Mouse (Mus musculus): ENCODE measurements around the gene Dock3. TPM values are rescaled to one million over a fixed set of nuclear protein-coding genes. Genes with fewer than 3 reads are reported as not detected.

Gene Dock3
- polyA plus RNA-seq, 1 experiment from 2014 or later = 0.64 TPM

DNA sequence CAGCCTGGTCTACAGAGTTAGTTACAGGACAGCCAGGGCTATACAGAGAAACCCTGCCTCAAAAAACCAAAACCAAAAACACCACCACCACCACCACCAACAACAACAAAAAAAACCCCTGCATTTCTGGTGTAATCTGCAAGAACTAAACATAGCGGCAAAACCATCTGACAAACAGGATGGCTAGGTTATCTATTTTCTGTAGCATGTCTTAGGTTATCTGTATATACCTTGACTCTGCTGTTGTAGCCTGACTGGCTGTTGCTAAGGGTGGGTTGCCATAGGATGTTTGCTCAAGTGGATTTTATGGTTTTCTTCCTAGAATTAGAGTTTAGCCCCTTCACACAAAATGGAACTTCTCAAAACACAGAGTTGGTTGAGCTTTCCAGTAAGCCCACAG is 38.1 kb upstream of the Dock3 start:
- WGBS = 95% methylated on average over 1 of the region's 1 CpGs
- Histone ChIP-seq H3K27me3 (no peaks in the 10 kb centered on the region), H3K4me2 (replicated peaks) (no peak overlapping the region), H3K9me3 (no peaks in the 10 kb centered on the region), H3K9ac (no peak overlapping the region), H3K4me1 (no peaks in the 10 kb centered on the region), H3K4me3 (no peak overlapping the region), H3K36me3 (no peaks in the 10 kb centered on the region), H3K27ac (no peak overlapping the region)
- no peak for ATAC-seq (ENCODE audit: low FRiP score, low read depth)

DNA sequence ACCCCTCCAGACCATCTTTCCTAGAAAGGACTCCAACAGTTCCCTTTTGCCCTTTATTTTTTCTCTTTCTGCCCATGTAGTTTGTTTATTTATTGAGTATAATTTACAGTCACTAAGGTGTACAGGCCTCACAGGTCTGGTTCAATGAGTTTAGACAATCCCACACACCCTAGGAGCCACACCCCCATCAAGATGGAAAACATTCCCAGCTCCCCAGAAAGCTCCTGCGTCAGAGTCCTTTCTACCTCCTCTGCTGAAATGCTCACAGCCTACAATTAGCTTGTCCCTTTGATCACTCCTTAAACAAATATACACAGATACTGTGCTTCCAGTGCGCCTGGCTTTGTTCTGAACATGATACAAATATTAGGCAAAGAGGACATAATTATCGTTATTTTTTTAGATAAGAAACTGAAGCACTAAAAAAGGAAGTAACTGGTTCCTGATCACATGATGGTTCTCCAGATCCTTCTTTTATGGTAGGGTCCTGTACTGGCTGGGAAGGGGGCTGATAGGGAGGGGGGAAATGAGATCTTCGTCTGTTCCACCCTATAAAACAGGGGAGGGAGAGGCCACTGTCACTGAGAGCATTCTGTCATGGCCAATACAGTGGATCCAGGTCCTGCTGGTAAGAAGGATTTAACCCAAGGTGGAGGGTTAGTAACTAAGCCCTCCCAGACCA is 36.2 kb upstream of the Dock3 start:
- no peaks in the 10 kb centered on the region for H3K9me3 ChIP-seq
- H3K4me2 ChIP-seq (replicated peaks) = no peak overlapping the region
- H3K36me3 ChIP-seq = no peaks in the 10 kb centered on the region
- 23% methylated on average over 4 of the region's 4 CpGs for WGBS
- no peak for ATAC-seq (ENCODE audit: low FRiP score, low read depth)
- H3K27ac ChIP-seq = no peak overlapping the region
- H3K27me3 ChIP-seq = no peaks in the 10 kb centered on the region
- H3K4me1 ChIP-seq = no peaks in the 10 kb centered on the region
- H3K9ac ChIP-seq = no peak overlapping the region
- no peak overlapping the region for H3K4me3 ChIP-seq

DNA sequence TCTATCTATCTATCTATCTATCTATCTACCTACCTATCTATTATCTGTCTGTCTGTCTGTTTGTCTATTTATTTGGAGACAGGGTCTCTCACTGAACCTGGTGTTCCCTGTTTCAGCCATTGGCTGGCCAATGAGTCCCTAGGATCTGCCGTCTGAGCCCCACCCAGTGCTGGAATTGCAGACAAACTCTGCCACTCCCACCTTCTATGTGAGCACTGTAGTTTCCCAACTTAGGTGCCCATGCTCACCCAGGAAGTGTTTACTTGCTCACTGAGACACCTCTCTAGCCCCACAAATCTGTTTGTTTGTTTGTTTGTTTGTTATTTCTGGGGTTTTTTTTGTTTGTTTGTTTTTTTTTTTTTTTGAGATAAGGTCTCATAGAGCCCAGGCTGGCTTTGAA is 35.3 kb upstream of the Dock3 start:
- H3K9ac ChIP-seq = no peak overlapping the region
- WGBS = 50% methylated on average over 1 of the region's 1 CpGs
- H3K4me3 ChIP-seq = no peak overlapping the region
- H3K27me3 ChIP-seq = no peaks in the 10 kb centered on the region
- H3K4me2 ChIP-seq (replicated peaks) = no peak overlapping the region
- no peaks in the 10 kb centered on the region for H3K4me1 ChIP-seq
- H3K9me3 ChIP-seq = no peaks in the 10 kb centered on the region
- no peak for ATAC-seq (ENCODE audit: low FRiP score, low read depth)
- no peak overlapping the region for H3K27ac ChIP-seq
- no peaks in the 10 kb centered on the region for H3K36me3 ChIP-seq

DNA sequence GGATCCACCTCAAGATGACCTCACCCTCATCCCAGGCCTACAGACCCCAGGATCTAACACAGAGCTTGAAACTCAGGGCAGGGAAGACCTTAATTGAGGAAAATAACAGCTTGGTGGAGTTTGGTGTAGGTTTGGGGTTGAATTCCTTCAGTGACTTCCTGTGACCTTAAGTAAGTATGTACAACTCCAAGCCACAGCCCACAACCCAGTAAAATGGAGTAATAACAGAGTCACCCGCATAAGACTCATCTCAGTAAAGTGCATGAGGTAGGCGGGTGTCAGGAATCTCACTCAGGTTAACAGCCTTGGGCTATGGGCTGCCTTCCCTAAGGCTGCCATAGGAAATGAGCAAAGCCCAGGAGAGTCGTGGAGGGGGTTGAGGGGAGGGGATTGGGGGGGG is 33.0 kb upstream of the Dock3 start:
- Histone ChIP-seq H3K27me3 (no peaks in the 10 kb centered on the region), H3K36me3 (no peaks in the 10 kb centered on the region), H3K9me3 (no peaks in the 10 kb centered on the region), H3K9ac (no peak overlapping the region), H3K4me2 (replicated peaks) (no peak overlapping the region), H3K4me1 (no peaks in the 10 kb centered on the region), H3K27ac (no peak overlapping the region), H3K4me3 (no peak overlapping the region)
- WGBS = 48% methylated on average over 3 of the region's 3 CpGs
- no peak for ATAC-seq (ENCODE audit: low FRiP score, low read depth)

DNA sequence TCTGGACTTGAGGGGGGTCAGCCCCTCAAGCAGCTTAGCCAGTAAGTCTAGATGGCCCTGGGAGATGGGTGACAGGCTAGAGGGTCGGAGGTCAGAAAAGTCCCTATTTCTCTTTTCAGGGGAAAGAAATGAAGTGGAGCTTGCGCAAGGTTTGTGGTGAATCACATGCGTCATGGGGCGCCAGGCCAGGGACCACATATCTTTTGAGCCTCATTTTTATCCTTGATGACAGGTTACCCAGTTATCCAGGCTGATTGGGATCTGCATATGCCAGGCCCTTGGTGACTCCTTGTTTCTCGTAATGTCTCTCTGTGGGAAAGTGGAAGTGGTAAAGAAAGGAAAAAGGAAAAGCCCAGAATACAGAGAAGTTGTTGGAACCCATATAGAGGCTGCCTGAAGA is 32.2 kb upstream of the Dock3 start:
- Histone ChIP-seq H3K27ac (no peak overlapping the region), H3K4me3 (no peak overlapping the region), H3K9ac (no peak overlapping the region), H3K36me3 (no peaks in the 10 kb centered on the region), H3K4me1 (no peaks in the 10 kb centered on the region), H3K4me2 (replicated peaks) (no peak overlapping the region), H3K27me3 (no peaks in the 10 kb centered on the region), H3K9me3 (no peaks in the 10 kb centered on the region)
- no peak for ATAC-seq (ENCODE audit: low FRiP score, low read depth)
- 89% methylated on average over 5 of the region's 5 CpGs for WGBS

DNA sequence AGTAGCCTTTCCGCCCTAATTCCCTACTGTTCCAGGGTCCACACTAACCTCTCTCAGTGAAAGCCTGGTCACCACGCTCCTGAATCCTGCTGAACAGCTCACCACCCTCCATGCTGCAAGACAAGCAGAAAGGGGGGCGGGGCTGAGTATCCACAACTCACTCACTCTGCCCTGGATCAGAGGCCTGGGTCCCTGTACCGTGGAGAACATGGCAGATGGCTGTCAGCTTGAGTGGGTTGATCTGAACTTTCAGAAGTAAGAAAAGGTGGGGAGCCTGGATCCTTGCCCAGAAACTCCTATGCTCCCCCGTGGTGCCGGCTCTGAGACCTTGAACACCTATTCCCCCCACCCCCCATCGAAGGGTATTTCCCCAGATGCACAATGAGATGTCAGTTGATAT is 30.7 kb upstream of the Dock3 start:
- WGBS = 78% methylated on average over 7 of the region's 7 CpGs

DNA sequence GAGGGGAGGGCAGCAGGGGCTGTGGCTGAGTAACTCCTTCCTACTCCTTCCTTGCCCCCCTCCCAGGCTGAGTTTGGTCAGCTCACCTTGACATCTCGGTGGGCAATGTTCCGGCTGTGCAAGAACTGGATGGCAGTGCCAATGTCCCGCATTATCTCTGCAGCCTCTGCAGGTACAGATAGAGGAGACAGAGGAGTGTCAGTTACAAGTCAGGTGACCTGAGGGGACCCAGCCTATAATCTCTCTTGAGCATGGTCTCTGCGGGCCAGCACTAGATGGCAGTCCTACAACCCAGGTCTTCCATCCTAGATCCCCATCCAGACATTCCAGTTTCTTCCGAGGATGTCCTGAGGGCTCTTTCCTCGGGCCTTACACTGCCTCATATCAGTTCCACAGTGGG is 30.1 kb upstream of the Dock3 start:
- H3K4me1 ChIP-seq = no peaks in the 10 kb centered on the region
- no peak for ATAC-seq (ENCODE audit: low FRiP score, low read depth)
- H3K9ac ChIP-seq = no peak overlapping the region
- no peak overlapping the region for H3K4me2 ChIP-seq (replicated peaks)
- H3K4me3 ChIP-seq = no peak overlapping the region
- H3K36me3 ChIP-seq = no peaks in the 10 kb centered on the region
- WGBS = 76% methylated on average over 6 of the region's 6 CpGs
- H3K9me3 ChIP-seq = no peaks in the 10 kb centered on the region
- no peaks in the 10 kb centered on the region for H3K27me3 ChIP-seq
- no peak overlapping the region for H3K27ac ChIP-seq

More for the DNA sequence above, 30.7 kb upstream of the Dock3 start:
- no peak overlapping the region for H3K4me3 ChIP-seq
- no peak overlapping the region for H3K4me2 ChIP-seq (replicated peaks)
- no peak overlapping the region for H3K9ac ChIP-seq
- H3K27ac ChIP-seq = no peak overlapping the region
- no peak for ATAC-seq (ENCODE audit: low FRiP score, low read depth)
- H3K4me1 ChIP-seq = no peaks in the 10 kb centered on the region
- no peaks in the 10 kb centered on the region for H3K9me3 ChIP-seq
- H3K36me3 ChIP-seq = no peaks in the 10 kb centered on the region
- no peaks in the 10 kb centered on the region for H3K27me3 ChIP-seq

DNA sequence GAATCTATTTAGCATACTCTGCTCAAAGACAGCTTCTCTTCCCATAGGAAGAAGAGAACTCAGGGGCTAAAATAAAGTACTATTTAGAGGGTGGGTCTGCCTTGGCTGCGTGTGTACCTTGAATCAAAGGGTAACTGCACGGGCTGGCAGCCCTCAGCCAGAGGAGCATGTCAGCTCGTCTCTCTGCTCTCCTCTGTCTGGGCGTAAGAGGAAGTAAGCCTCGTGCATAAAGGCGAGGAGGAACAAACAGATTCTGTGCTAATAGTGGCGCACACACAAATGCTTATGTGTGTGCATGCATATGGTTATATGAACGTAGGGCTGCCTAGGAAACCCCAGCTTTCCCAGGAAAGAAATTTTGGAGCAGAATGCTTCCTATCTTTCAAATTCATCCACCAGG is 29.1 kb upstream of the Dock3 start:
- no peak overlapping the region; the same call in 1 of the 2 replicates for H3K9ac ChIP-seq
- H3K27ac ChIP-seq = no peak overlapping the region
- no peaks in the 10 kb centered on the region for H3K27me3 ChIP-seq
- H3K4me3 ChIP-seq = no peak overlapping the region
- H3K9me3 ChIP-seq = no peaks in the 10 kb centered on the region
- 62% methylated on average over 8 of the region's 8 CpGs for WGBS
- H3K4me1 ChIP-seq = no peaks in the 10 kb centered on the region
- H3K4me2 ChIP-seq (replicated peaks) = no peak overlapping the region
- ATAC-seq (ENCODE audit: low FRiP score, low read depth) = no peak
- no peaks in the 10 kb centered on the region for H3K36me3 ChIP-seq

DNA sequence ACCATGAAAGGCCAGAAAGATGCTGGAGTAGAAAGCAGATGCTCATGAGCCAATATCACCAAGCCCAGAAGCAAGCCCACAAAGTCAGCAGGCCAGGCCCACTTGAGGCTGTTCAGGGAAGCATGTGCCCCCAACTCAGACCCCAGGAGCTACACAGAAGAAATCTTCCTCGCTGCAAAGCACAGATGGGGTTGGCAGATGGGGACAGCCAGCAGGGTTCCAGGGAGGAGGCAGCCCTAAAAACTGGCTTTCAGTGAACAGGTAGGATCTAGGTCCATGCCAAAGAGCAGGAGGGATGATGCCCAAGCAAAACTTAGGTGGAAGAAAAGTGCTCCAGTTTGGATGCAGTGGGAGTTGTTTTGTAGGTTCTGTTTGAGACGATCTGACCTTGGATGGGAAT is 28.7 kb upstream of the Dock3 start:
- Histone ChIP-seq H3K4me1 (no peaks in the 10 kb centered on the region), H3K36me3 (no peaks in the 10 kb centered on the region), H3K9ac (no peak overlapping the region), H3K27ac (no peak overlapping the region), H3K4me2 (replicated peaks) (no peak overlapping the region), H3K9me3 (no peaks in the 10 kb centered on the region), H3K27me3 (no peaks in the 10 kb centered on the region), H3K4me3 (no peak overlapping the region)
- 58% methylated on average over 2 of the region's 2 CpGs for WGBS
- no peak for ATAC-seq (ENCODE audit: low FRiP score, low read depth)

DNA sequence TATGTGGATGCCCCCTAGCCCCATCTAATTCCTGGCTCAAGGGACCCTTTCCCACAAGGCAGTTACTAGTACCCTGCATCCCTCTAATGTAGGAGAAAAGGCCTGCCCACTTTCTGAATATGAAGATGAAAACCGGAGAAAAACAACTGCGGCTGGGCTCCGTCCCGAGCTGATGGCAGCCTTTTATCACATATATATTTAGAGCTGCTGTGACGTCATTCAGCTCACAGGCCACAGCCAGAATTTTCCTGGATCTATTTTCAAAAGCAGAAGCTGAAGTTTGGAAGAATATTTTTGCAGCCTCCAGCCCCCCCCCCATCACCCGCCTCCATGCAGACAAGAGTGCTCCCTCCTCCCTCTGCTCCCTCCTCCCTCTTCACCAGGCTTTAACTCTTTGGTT is 27.9 kb upstream of the Dock3 start:
- Histone ChIP-seq H3K4me1 (0 out of 2 replicates have a peak, but pooled peaks cover under 1% of the 10 kb centered on the region), H3K4me2 (replicated peaks) (no peak overlapping the region), H3K27ac (no peak overlapping the region), H3K9me3 (no peaks in the 10 kb centered on the region), H3K9ac (no peak overlapping the region), H3K4me3 (no peak overlapping the region), H3K36me3 (no peaks in the 10 kb centered on the region), H3K27me3 (no peaks in the 10 kb centered on the region)
- 54% methylated on average over 6 of the region's 6 CpGs for WGBS
- no peak for ATAC-seq (ENCODE audit: low FRiP score, low read depth)

DNA sequence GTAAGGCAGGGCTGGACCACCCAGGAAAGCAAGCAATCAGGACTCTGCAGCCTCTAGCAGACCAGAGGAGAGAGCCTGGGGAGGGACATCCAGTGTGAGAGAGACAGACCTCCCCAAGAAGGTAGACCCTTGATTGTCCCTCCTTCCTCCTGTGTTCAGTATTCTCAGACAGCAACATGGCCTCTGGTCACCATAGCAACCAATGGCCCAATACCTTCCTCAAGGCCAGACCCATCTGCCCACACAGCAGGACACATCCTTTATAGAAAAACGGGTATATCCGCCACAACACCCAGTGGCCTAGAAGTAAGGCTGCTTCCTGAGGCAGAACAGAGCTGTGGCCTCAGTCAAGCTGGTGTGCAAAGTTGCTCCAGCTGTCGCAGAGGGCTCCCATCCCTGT is 23.9 kb upstream of the Dock3 start:
- no peak overlapping the region for H3K9ac ChIP-seq
- no peaks in the 10 kb centered on the region for H3K9me3 ChIP-seq
- H3K4me1 ChIP-seq = 0 out of 2 replicates have a peak, but pooled peaks cover 4% of the 10 kb centered on the region
- H3K27ac ChIP-seq = no peak overlapping the region
- no peaks in the 10 kb centered on the region for H3K36me3 ChIP-seq
- 30% methylated on average over 3 of the region's 3 CpGs for WGBS
- ATAC-seq (ENCODE audit: low FRiP score, low read depth) = no peak
- H3K4me2 ChIP-seq (replicated peaks) = no peak overlapping the region
- H3K27me3 ChIP-seq = no peaks in the 10 kb centered on the region
- H3K4me3 ChIP-seq = no peak overlapping the region

DNA sequence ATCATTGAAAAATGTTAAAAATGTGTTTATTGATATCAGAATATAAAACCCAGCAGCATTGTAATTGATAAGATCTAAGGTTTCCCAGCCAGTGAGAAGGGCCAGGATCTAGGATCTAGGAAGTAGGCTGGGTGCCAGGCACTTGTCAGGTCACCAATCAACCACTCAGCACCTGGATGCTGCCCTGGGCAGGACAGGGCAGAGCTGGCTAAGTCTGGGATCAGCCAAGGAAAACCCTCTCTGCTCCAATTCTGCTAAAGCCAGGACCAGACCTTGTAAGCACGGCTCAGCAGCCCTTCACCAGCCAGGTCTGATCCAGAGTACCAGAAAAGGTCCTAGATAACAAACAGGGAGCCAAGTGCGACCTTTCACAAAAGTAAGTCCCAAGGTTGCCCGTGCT is 23.2 kb upstream of the Dock3 start:
- H3K4me2 ChIP-seq (replicated peaks) = no peak overlapping the region
- H3K4me1 ChIP-seq = 0 out of 2 replicates have a peak, but pooled peaks cover 4% of the 10 kb centered on the region
- H3K4me3 ChIP-seq = no peak overlapping the region
- no peak overlapping the region for H3K27ac ChIP-seq
- WGBS = 76% methylated on average over 3 of the region's 3 CpGs
- H3K36me3 ChIP-seq = no peaks in the 10 kb centered on the region
- H3K9me3 ChIP-seq = no peaks in the 10 kb centered on the region
- ATAC-seq (ENCODE audit: low FRiP score, low read depth) = no peak
- no peaks in the 10 kb centered on the region for H3K27me3 ChIP-seq
- no peak overlapping the region for H3K9ac ChIP-seq

DNA sequence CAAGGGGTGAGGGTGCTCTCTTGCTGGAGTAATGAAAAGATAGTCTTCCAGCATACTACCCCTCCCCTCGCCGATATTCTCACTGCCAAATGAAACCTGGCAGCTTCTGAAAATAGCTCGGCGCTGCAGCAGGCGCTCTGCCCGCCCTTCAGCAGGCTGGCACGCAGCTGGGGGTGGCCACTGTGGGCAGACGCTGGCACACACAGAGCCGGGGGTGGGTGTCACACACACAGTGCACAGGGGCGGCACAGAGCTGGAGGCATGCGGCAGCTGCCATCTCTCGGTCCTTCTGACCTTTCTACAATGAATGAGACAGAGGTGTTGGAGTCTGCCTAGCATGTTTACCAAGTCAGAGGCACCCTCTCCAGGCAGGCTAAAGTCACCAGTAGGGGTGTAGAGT is 22.8 kb upstream of the Dock3 start:
- H3K4me2 ChIP-seq (replicated peaks) = no peak overlapping the region
- 81% methylated on average over 12 of the region's 12 CpGs for WGBS
- no peak for ATAC-seq (ENCODE audit: low FRiP score, low read depth)

More for the DNA sequence above, 22.8 kb upstream of the Dock3 start:
- no peaks in the 10 kb centered on the region for H3K36me3 ChIP-seq
- no peak overlapping the region for H3K27ac ChIP-seq
- H3K4me1 ChIP-seq = 0 out of 2 replicates have a peak, but pooled peaks cover 4% of the 10 kb centered on the region
- no peak overlapping the region for H3K9ac ChIP-seq
- H3K27me3 ChIP-seq = no peaks in the 10 kb centered on the region
- no peak overlapping the region for H3K4me3 ChIP-seq
- H3K9me3 ChIP-seq = no peaks in the 10 kb centered on the region
